Mouse (Mus musculus) retina, adult 2 months (tissue): ENCODE measurements around the gene Dnase1l1.

Experiments used
- DNase-seq: peaks from one replicate; pipeline ENCODE4 v3.0.0-alpha.2; 2012; ENCODE audit warnings: low read depth, low spot score

Dnase1l1 gene

DNA sequence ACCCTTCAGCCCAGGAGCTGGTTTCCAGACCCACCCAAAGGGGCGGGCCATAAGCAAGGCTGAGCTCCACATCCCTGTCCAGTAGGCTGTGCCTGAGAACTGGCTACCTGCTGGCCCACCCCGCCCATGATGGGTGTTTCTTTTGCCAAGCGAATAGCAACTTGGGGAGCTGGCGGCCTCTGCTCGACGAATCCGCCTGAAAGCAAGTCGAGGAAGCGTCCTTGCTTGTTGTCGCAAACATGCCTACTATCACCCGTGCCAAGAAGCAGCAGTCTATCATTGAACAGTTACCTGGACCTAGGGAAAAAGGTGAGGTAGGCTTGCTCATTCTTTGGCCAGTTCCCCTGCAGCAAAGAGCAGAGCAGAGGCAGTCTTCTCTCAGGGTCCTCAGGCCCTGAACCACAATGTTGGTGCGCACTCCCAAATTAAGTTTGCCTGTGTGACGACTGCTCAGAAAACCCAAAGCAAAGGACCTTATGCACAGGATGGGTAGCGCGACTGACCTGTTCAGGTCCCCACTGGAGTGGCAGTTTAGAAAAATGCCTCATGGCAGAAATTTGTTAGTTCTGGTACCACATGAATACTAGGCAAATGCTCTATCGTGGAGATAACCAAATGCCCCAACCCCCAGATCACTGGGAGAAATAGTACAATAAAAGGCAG is at the start of gene Dnase1l1, which contains the start of gene Taz:
Dnase1l1 (minus strand) TSS at position 606 of the 663 bp plus-strand sequence.
Taz (plus strand) TSS at position 181 of the 663 bp plus-strand sequence.
- no peak for DNase-seq

DNA sequence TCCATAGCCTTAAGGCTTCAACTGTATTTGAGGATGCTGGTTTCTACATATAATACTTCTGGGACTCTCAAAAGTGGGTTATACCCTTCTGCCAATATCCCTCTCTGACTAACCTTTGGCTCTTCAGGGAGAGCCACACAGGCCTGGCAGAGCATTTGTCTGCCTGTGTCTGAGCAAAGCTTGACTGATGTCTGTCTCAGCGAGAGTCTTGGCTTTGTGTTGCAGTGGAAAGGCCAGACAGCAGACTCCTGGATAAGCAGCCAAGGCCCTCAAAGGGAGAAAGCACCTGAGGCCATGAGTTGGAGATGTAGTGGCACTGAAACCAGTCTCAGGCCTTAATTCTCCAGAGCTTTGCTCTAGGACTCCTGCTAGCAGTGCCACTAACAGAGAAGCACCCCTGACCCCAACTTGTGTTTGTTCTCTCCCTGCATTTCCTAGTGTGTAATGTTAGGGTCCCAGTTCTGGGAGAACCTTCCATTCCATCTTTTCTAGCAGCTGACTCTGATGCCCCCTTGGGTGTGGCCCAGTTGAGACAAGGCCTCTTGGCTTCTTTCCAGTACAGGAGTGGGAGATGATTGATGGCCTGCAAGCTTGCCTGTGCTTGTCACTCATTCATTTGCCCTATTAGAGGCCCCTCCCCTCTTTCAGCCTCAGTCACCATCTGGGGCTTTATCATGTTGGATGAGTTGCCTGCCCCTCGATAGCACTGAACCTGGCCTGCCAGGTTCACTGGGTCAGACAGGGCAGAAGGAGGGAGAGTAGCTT is 48.2 kb upstream of the Dnase1l1 start:
- DNase-seq: no peak

DNA sequence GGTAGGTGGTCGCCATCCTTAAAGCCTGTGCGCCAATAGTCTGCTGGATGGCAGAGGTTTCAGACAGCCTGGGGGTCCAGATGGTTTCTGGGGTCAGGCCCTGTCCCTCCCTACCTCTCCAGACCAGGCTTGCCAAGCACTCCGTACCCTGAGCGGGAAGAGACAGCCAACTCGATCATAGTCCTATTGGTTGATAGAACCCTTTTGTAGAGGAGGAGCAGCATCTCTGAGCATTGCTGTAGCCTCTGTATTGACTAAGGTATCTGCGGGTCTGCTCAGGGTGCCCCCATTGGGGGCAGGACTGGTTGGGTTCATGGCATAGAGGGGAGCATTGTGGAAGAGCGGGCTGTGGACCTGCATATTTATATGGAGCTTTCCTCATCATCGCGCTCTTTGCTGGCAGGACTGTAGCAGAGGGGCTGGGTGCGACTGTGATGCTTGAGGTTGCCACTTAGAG is 47.1 kb upstream of the Dnase1l1 start:
- no peak for DNase-seq

DNA sequence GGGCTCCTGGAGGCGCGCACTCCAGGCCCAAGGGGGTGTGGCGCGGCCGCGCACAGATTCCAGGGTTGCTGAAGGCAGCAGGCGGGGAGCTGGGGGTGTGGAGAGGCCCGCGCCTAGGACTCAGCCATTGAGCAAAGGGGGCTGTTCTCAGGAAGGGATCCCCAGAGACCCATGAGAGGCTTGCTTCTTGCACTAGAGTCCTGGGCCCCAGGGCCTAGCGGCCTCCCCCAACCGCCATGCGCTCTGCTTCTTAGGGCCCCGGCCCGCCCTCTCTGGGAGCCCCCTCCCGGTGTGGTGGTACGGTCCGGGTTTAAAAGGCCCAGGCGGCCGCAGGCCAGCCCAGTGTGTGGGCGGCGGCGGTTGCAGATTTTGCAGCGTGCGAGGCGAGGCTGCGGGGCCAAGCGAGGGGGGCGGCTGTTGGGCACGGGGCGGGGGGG is 46.6 kb upstream of the Dnase1l1 start, which contains the start of gene Plxna3:
Plxna3 (plus strand) TSS at position 342 of the 437 bp plus-strand sequence.
- peak; percentile 57 for DNase-seq

DNA sequence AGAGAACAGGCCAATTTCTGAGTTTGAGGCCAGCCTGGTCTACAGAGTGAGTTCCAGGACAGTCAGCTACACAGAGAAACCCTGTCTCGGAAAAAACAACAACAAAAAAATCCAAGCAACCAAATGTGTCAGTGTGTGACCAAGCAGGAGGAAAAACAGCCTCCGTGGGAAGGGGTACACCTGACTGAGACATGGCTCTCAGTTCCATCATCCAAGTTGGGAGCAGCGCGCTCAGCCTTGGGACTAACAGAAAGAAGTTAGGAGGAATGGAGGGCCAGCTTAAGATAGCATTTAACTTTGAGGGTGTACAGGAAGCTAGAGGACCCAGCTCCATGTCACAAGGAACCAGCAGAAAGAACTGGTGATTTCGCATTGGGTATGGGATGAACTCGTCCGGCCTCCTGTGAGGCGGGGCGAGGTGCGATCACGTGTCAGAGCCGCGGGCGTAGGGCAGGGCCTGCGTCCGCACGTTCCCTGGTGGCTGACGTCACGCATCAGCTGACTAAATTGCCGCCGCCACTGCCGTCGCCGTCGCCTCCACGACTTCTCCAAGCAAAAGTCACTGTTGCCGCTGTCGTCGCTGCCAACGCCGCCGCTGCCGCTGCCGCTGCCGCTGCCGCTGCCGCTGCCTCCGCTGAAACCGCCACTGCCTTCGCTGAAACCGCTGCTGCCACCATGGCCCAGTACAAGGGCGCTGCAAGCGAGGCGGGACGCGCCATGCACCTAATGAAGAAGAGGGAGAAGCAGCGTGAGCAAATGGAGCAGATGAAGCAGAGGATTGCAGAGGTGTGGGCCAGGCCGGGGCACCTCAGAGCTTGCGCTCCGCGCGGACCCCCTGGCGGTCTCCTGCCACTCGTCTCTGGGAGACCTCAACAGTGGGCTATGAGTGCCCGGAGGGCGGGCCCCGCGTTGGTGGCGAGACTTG is 30.7 kb upstream of the Dnase1l1 start, which contains the start of gene Fam50a:
Fam50a (plus strand) TSS at position 494 of the 925 bp plus-strand sequence.
- peak; percentile 53 for DNase-seq

DNA sequence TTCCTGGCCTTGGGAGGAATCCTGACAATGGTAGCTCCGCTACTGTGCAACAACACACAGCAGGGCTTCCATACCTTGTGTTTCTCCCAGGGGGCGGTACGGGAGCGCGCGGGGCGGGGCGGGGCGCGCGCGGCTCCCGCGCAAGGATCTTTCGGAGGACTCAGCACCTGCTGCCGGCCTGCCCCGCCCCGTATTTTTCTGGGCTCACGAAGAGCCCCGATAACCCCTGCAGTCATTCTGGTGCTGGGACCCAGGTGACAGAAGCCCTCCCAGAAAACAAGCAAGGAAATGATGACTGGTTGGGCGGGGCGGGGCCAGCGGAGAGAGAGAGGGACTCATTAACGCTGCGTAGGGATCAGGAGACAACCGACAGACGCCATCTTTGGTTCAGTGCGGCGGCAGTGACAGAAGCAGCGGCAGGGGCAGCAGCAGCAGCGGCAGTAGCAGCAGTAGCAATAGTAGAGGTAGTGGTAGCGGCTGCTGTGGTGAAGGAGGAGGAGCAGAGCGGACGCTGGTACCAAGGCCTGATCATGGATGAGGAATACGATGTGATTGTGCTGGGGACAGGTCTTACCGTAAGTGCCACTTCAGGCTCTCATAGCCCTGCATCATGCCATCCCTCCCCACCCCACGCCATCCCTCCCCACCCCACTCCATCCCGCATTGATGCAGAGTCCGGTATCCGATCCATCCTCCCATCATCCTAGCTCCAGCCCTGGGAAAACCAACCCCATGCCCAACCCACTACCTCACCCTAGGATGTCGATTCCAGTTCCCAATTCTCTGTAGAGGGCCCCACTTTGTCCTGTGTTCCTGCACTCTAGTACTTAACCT is 22.9 kb upstream of the Dnase1l1 start, which contains the start of gene Gdi1:
Gdi1 (plus strand) TSS at position 132 of the 834 bp plus-strand sequence.
- peak; percentile 69 for DNase-seq

DNA sequence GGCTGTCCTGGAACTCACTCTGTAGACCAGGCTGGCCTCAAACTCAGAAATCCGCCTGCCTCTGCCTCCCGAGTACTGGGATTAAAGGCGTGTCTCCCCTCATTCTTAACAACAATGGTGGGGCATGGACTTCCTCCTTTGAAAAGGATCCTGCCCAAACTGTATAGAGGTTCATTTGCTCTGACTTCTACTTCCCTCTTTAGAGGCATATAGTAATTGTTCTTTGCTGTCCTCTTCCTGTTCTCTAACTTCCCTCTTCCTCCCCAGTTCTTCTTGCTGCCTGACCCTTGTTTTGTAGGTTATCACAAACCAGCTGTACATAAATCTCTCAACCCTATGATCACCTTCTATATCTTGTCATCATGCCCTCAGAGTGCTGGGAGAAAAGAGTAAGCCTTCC is 17.6 kb upstream of the Dnase1l1 start:
- no peak for DNase-seq

DNA sequence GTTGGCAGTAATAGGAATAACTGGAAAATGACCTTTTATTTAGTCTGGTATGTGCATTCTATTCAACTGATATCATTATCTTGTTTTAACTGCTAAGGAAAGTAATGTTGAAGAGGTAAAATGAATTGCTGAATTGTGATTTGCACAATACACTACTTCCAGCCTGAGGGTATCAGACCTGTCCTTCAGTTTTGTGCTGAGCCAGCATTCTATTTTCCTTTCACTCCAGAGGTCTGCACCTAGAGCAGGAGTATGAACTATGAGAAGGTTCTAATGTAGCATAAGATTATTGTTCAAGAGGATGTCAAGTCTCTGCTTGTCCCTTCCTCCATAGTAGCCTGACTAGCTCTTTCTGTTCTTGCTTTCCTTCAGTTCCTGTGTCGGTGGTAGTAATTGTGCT is 16.2 kb upstream of the Dnase1l1 start:
- DNase-seq: no peak

DNA sequence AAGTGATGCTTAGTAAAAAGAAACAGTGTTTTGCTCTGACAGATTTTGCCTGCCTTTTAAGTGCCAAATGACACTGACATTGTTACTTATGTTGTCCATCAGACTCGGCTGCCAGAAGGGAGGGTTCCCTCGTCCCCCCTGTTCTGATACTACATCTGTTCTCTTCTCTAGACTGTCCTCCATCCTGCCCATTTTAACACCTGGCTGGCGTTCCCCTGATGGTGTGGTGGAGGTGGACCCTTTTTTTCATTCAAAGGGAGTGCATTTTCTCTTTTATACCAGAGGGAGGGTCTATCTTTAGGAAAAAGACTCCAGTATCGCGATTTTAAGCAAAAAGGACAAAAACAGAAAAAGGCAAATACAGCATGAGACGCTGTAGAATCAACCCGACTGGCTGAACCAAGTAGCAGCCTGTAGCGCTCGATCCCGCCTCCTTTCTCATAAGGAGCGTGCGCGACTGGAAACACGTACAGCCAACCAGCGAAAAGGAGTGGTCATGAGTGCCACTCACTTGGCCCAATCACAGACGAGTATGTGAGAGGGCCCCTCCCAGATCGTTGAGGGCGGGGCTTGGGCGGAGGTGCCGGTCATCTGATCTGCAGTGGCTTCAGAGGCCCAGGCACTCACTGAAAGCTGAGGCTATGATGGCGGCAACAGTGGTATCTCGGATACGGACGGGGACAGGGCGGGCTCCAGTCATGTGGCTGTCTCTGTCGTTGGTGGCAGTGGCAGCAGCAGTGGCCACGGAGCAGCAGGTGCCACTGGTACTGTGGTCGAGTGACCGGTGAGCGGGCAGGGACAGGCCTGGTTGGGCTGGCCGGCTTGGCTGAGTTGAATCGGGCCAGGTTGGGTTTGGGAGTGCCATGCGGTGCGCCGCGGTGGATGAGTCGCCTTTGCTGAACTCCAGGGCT is 14.7 kb upstream of the Dnase1l1 start, which contains the start of gene Atp6ap1:
Atp6ap1 (plus strand) TSS at position 560 of the 911 bp plus-strand sequence.
- DNase-seq: peak; percentile 78

DNA sequence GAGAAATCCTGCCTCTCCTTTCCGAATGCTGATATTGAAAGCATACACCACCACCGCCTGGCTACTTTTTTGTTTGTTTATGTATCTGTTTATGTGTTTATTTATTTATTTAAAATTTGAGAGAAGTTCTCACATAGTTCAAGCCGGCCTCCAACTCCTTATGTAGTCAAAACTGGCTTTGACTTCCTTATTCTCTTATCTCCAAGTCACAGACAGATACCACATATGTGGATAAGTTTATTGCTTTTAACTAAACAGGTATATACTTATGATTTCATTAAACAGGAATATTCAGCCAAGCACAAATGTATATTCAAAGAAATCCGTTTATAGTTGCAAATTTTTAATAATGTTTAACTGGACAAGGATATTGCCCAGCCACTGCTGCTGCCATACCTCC is 11.3 kb upstream of the Dnase1l1 start:
- no peak for DNase-seq

DNA sequence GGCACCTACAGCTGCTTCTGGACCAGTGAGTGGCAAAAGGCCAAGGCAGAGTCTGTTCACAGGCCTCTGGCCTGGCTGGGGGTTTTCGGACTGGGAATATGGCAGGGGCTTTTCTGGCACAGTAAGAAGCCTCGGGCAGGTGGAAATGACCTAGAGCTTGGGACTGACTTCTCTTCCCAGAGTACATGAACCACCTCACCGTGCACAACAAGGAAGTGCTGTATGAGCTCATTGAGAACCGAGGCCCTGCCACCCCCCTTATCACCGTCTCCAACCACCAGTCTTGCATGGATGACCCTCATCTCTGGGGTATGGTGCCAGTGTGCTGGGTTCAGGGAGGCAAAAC is 928 bp upstream of the Dnase1l1 start:
- no peak for DNase-seq

DNA sequence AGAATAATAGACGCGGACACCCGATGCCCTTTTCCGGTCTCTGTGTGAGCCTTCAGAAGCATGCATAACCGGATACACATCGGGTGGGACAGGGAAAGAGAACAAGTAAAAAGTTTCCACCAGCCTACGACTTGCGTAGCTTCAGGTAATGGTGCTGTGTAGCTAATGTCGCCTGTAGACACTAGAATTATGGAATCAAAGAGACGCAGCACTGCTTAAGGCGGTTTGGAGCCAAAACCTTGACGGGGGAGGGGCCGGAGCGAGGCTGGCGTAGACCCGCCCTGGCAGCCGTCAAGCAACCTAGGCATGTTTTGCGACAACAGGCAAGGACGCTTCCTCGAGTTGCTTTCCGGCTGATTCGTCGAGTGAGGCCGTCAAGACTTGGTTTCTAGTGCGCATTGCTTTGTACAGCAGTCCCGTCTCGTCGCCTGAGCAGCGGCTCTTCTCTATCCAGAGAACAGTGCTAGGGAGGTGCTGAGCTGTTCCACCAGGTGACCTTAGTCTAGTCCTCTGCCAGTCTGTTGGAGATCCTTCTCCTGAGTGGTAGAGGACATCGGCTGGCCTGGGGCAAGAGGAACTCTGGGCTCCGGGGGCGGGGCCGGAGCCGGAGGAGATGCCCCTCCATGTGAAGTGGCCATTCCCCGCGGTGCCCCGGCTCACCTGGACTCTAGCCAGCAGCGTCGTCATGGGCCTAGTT is 406 bp upstream of the Dnase1l1 start:
- DNase-seq: peak; percentile 64

DNA sequence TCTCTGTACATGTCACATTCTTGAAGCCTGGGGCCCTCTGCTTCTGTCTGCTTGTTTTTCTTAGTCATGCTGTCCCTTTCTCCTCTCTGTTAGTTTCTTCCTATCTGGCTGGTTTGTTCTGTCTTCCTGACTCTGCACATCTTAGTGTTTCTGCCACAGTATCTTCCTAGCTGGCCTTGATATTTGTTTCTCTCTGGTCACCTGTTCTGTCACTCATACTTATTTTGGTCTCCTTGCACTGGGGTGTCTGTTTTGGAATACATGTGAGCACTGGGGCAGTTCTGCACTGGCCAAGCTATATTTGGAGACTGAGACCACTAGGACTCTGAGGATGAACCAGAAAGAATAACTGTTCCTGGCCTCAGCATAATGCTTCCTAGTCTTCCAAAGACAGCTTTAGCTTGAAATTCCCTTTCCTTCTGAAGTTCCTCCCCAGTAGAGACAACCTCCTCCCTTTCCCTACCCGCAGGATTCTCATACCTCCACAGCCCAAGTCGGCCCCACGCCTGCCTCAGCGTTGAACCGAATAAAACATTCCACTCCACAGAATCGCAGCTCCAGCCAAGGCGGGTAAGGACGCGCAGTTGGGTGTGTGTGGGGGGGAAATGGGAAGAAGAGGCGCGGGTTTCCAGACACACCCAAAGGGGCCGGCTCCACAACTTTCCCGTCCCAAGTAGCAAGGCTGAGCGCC is 951 bp downstream of the Dnase1l1 start:
- no peak for DNase-seq

DNA sequence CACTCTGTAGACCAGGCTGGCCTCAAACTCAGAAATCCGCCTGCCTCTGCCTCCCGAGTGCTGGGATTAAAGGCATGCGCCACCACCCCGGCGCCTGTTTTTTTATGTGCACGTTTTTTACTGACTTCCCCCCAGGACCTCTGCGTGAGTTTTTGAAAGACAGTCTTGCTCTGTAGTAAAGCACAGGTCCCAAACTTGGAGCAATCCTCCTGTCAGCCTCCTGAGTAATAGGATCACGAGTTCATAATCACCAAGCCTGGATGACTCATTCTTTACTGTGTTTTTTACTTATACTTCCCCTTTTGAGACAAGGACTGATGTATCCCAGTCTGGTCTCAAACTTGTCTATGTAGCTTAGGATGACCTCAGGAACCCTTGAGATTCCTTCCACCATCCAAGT is 4.2 kb downstream of the Dnase1l1 start:
- DNase-seq: no peak

DNA sequence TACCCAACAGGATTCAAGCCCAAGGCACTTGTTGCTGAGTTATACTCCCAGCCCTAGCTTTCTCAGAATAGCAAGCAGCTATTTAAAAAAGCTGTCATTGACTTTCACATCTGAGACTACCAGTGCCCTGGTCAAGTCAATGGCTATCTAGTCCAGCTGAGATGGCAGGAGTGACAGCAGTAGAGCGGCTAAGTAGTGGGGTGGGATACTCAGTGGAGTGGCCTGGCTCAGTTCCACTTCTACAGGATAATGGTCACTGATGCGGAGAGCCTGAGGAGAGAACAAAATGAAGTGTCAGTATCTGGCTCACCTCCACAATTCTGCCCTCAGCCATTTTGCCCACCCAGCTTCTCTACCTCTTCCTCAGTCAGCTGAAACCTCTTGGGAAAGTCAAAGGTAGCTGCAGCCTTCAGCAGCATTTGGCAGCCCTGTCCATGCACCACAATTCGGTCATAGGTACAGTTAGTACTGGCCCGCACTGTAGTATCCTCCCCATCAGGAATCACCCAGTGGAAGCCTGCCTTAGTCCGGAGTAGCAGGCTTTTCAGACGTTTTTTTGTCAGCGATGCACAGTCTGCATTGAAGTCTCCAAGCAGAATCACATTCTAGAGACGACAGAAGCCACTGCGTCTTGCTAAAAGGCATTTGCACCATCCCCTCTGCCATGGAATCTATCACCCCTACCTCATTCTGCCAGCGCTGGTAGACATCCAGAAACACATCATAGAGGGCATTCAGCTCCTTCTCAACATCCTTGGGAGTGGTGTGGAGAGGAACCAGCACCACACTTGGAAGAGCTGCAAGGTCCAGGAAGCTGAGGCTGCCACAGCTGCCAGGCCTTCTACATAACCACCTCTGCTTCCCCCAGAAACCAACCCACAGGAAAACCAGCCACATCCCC is 8.5 kb downstream of the Dnase1l1 start:
- no peak for DNase-seq

DNA sequence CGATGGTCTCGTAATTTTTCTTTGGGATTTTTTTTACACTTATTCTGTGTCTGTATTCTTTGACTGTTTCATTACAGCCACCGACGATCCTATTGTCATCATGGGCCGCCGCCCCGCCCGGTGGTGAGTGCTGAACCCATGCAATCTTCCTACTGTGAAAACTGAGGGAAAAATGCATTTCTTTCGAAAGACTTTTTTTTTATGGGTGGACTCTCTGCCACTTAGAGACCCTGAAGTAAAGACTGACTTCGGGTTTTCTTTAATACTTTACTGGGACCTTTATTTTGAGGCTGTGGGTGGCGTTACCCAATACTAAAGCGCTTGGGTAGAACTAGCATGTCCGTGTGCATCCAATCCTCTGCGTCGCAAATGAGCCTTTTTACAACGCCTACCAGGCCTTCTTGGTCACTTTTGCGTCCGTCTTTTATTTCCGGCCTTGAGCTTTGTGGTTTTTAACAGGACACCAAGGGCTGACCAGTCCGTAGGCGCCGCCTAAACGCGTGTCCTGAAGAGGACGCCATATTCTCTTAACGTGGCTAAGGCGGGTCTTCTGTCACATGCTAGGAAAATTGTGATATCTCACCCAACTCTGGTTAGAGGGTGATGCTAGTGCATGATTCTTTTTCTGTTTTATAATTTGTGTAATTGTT is 11.1 kb downstream of the Dnase1l1 start:
- no peak for DNase-seq
